Mouse (Mus musculus) CH12.LX (cell line): Measurements from ENCODE around the gene Dlgap1. TPM values are rescaled to one million over a fixed set of nuclear protein-coding genes. Genes with fewer than 3 reads are reported as not detected.

ENCODE experiments used
- DNase-seq: peaks from one replicate; pipeline ENCODE4 v3.0.0-alpha.2; 2013; ENCODE audit errors: extremely low read depth
- H3K27ac ChIP-seq: 2 replicates; pipeline ENCODE4 v1.5.1; 2012; ENCODE audit warnings: low read depth, mild to moderate bottlenecking, control low read depth, moderate library complexity; ENCODE audit not compliant: insufficient read depth
- H3K27me3 ChIP-seq: replicated peaks from 2 replicates; pipeline ENCODE3; 2012; ENCODE audit warnings: inconsistent platforms
- H3K36me3 ChIP-seq, 2 experiments: replicated peaks in 1 of 2; 2 replicates each; pipeline versions ENCODE3 to v1.6.1; 2012; ENCODE audit warnings: inconsistent platforms in 1 of 2, low read length in 1 of 2, mild to moderate bottlenecking in 1 of 2, mixed read lengths in 1 of 2, moderate library complexity in 1 of 2; ENCODE audit not compliant: control insufficient read depth in 1 of 2, insufficient read depth in 1 of 2
- H3K4me1 ChIP-seq, 2 experiments: 2 replicates each; pipeline ENCODE4 v1.6.1; 2012; ENCODE audit warnings: inconsistent platforms in 1 of 2, moderate library complexity in 1 of 2; ENCODE audit not compliant: insufficient read depth in 2 of 2, control insufficient read depth in 1 of 2
- H3K4me2 ChIP-seq: 2 replicates; pipeline ENCODE4 v1.6.1; 2012; ENCODE audit warnings: low read depth, mild to moderate bottlenecking, control low read depth; ENCODE audit not compliant: poor library complexity, insufficient read depth, severe bottlenecking
- H3K4me3 ChIP-seq, 3 experiments: fragments of 150-350 bp in 1 of 3; sonication (generic) in 1 of 3; replicated peaks in 1 of 3; 2 replicates each; pipeline versions ENCODE3 to v1.5.1; 2011 to 2012; ENCODE audit warnings: low read depth in 2 of 3, low read length in 2 of 3, mild to moderate bottlenecking in 2 of 3, moderate library complexity in 2 of 3, control low read depth in 1 of 3, improper control_type of control experiment in 1 of 3, inconsistent platforms in 1 of 3, mixed read lengths in 1 of 3; ENCODE audit not compliant: poor library complexity in 1 of 3
- H3K79me2 ChIP-seq: replicated peaks from 2 replicates; pipeline ENCODE4 v1.6.1; 2012; ENCODE audit warnings: mild to moderate bottlenecking, moderate library complexity; ENCODE audit not compliant: control insufficient read depth, poor library complexity, insufficient read depth, severe bottlenecking; ENCODE audit errors: extremely low read depth
- H3K9ac ChIP-seq: 2 replicates; pipeline ENCODE4 v1.6.1; 2012; ENCODE audit warnings: low read depth, mild to moderate bottlenecking, control low read depth, moderate library complexity; ENCODE audit not compliant: insufficient read depth
- H3K9me3 ChIP-seq: replicated peaks from 2 replicates; pipeline ENCODE3; 2012; ENCODE audit warnings: low read length, inconsistent platforms, mixed read lengths
- BHLHE40 ChIP-seq: IDR thresholded peaks from 2 replicates; pipeline ENCODE4 v1.6.1; 2011; ENCODE audit warnings: mild to moderate bottlenecking, low read depth, low read length, improper control_type of control experiment
- CHD1 ChIP-seq: IDR thresholded peaks from 2 replicates; pipeline ENCODE4 v1.6.1; 2012; ENCODE audit warnings: low read depth, low read length, improper control_type of control experiment, inconsistent platforms
- CHD2 ChIP-seq: IDR thresholded peaks from 2 replicates; pipeline ENCODE4 v1.6.1; 2011; ENCODE audit warnings: low read length, improper control_type of control experiment
- CTCF ChIP-seq, 2 experiments: IDR thresholded peaks in 1 of 2; conservative IDR thresholded peaks in 1 of 2; 2 replicates each; pipeline ENCODE4 v1.5.1; 2011 to 2012; ENCODE audit warnings: low read depth in 2 of 2, low read length in 2 of 2, improper control_type of control experiment in 1 of 2, inconsistent platforms in 1 of 2, mild to moderate bottlenecking in 1 of 2, moderate library complexity in 1 of 2
- E2F4 ChIP-seq: IDR thresholded peaks from 2 replicates; pipeline ENCODE4 v1.6.1; 2011; ENCODE audit warnings: low read depth, low read length, improper control_type of control experiment; ENCODE audit not compliant: insufficient replicate concordance
- ELF1 ChIP-seq: IDR thresholded peaks from 2 replicates; pipeline ENCODE4 v1.6.1; 2014; ENCODE audit warnings: low read depth, mild to moderate bottlenecking, inconsistent platforms, low read length, improper control_type of control experiment
- EP300 ChIP-seq: IDR thresholded peaks from 2 replicates; pipeline ENCODE4 v1.6.1; 2011; ENCODE audit warnings: low read length, improper control_type of control experiment
- ETS1 ChIP-seq: conservative IDR thresholded peaks from 2 replicates; pipeline ENCODE4 v1.6.1; 2012; ENCODE audit warnings: low read depth, mild to moderate bottlenecking, inconsistent platforms, low read length, improper control_type of control experiment, moderate library complexity
- IRF4 ChIP-seq: IDR thresholded peaks from 2 replicates; pipeline ENCODE4 v1.6.1; 2014; ENCODE audit warnings: low read depth, mild to moderate bottlenecking, inconsistent platforms, low read length, improper control_type of control experiment
- JUND ChIP-seq: conservative IDR thresholded peaks from 2 replicates; pipeline ENCODE4 v1.6.1; 2011; ENCODE audit warnings: low read depth, low read length, improper control_type of control experiment
- KAT2A ChIP-seq: IDR thresholded peaks from 2 replicates; pipeline ENCODE4 v1.6.1; 2012; ENCODE audit warnings: low read length, improper control_type of control experiment, inconsistent platforms; ENCODE audit not compliant: insufficient replicate concordance
- MAX ChIP-seq: IDR thresholded peaks from 2 replicates; pipeline ENCODE4 v1.6.1; 2011; ENCODE audit warnings: low read length, improper control_type of control experiment
- MEF2A ChIP-seq: IDR thresholded peaks from 2 replicates; pipeline ENCODE4 v1.6.1; 2014; ENCODE audit warnings: low read depth, mild to moderate bottlenecking, inconsistent platforms, low read length, improper control_type of control experiment, borderline replicate concordance
- NELFE ChIP-seq: IDR thresholded peaks from 2 replicates; pipeline ENCODE4 v1.6.1; 2011; ENCODE audit warnings: low read depth, low read length, improper control_type of control experiment
- NRF1 ChIP-seq: IDR thresholded peaks from 2 replicates; pipeline ENCODE4 v1.6.1; 2014; ENCODE audit warnings: low read depth, mild to moderate bottlenecking, inconsistent platforms, low read length, improper control_type of control experiment, moderate library complexity
- POLR2AphosphoS2 ChIP-seq: IDR thresholded peaks from 2 replicates; pipeline ENCODE4 v1.6.1; 2011; ENCODE audit warnings: low read depth, low read length, improper control_type of control experiment
- TCF12 ChIP-seq: IDR thresholded peaks from 2 replicates; pipeline ENCODE4 v1.6.1; 2014; ENCODE audit warnings: low read depth, mild to moderate bottlenecking, inconsistent platforms, low read length, improper control_type of control experiment
- ZC3H11A ChIP-seq: IDR thresholded peaks from 2 replicates; pipeline ENCODE4 v1.6.1; 2012; ENCODE audit warnings: low read depth, mild to moderate bottlenecking, inconsistent platforms, low read length, improper control_type of control experiment
- ZMIZ1 ChIP-seq: IDR thresholded peaks from 2 replicates; pipeline ENCODE4 v1.6.1; 2012; ENCODE audit warnings: low read depth, mild to moderate bottlenecking, inconsistent platforms, low read length, improper control_type of control experiment
- dilution Hi-C: fragments of 300-500 bp; cut with MboI; formaldehyde crosslinking; loops from 2 replicates; pipeline ENCODE4 v1.14.3; 2020; ENCODE audit warnings: low sequenced_read_pairs; ENCODE audit not compliant: extremely low pct_unique_long_range_greater_than_20kb, extremely low pct_ligation_motif_present
- in situ Hi-C: fragments of 300-500 bp; cut with MboI; formaldehyde crosslinking; loops from 3 replicates; pipeline ENCODE4 v1.14.3; 2019; ENCODE audit warnings: low sequenced_read_pairs, low pct_ligation_motif_present, low pct_unique_long_range_greater_than_20kb, mixed read lengths
- polyA plus RNA-seq: library from polyadenylated mRNA; unstranded; fragments of >175 nt; gene quantifications from 2 replicates; pipeline ENCODE4 v1.2.1, GENCODE M21; 2012; ENCODE audit warnings: low read depth; ENCODE audit not compliant: insufficient read length
- total RNA-seq, 2 experiments: library from RNA; depleted of rRNA; stranded (reverse); fragments of 300-350 nt in 1 of 2; fragments of >200 nt in 1 of 2; gene quantifications; 2 replicates each; pipeline ENCODE4 v1.2.3; 2012 to 2014

Gene Dlgap1
- total and polyA plus RNA-seq, 3 experiments: 0.51 to 2.7 (median 1.2) TPM

DNA sequence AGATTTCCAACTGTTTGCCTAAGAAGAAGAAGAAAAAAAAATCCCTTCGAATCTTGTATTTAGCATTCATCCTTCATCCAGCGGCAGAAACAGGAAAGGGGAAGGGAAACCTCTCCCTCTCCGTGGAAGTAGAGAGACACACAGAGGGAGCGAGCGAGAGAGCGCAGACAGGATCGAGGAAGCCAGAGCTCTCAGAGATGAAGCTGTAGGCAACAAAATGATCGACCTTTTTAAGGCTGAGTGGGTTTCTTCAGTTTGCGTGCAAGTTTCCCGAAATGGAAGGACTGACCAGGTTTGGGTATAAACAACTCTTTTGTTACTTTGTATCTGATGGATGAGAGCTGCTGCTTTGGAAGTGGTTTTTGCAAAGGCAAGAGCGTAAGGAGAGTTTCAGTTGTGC lies 553.1 kb downstream of the Dlgap1 start:
- Histone ChIP-seq H3K27me3 (no peaks in the 10 kb centered on the region), H3K4me1 (peaks cover 3 to 12% of the 10 kb centered on the region in 2 experiments; a peak in 3 of 4 replicates), H3K9me3 (no peaks in the 10 kb centered on the region), H3K36me3 (no peaks in the 10 kb centered on the region), H3K27ac (no peak overlapping the region), H3K9ac (no peak overlapping the region), H3K4me2 (peak overlapping the region; percentile 44), H3K4me3 (no peak overlapping the region), H3K79me2 (no peaks in the 10 kb centered on the region)
- no peak for TF ChIP-seq KAT2A
- TF ChIP-seq ETS1: no peak
- TF ChIP-seq NELFE: no peak
- no peak for TF ChIP-seq TCF12
- no peak for TF ChIP-seq CHD2
- TF ChIP-seq NRF1: no peak
- TF ChIP-seq E2F4: no peak
- no peak for TF ChIP-seq POLR2AphosphoS2
- TF ChIP-seq CTCF (conservative IDR thresholded peaks at IDR 0.05 in 1 of 2, IDR thresholded peaks at IDR 0.05 in 1 of 2; ENCODE audit: low read depth in 2 of 2, low read length in 2 of 2): no peak
- no peak for TF ChIP-seq ELF1
- TF ChIP-seq IRF4: no peak
- no peak for TF ChIP-seq MAX
- TF ChIP-seq ZMIZ1: no peak
- TF ChIP-seq CHD1: no peak
- TF ChIP-seq BHLHE40: no peak
- no peak for TF ChIP-seq ZC3H11A
- dilution Hi-C loops (no loop called here), in situ Hi-C loops (no loop called here)
- DNase-seq: no peak

DNA sequence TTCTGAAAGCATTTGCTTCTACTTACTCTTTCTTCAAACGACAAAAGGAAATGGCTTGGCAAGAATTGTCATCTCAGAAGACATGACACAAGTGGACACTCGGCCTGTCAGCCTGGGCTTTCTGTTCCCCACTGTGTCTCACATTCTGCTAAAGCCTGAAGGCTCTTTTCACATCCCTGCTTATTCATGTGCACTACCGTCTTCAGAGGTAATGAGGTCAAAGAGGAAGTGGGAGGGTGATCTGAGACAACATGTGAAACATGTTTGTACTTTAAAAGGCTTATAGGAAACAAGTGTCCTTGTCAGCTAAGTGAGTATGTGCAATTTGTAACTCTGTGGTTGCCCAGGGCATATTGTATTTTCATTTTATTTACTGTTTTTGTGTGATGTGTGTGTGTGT lies 557.1 kb downstream of the Dlgap1 start:
- Histone ChIP-seq H3K4me3 (no peak overlapping the region), H3K9ac (no peak overlapping the region), H3K4me2 (0 out of 2 replicates have a peak overlapping the region, but pooled peaks have one; percentile 46), H3K79me2 (no peaks in the 10 kb centered on the region), H3K4me1 (peaks cover 3 to 12% of the 10 kb centered on the region in 2 experiments; a peak in 3 of 4 replicates), H3K27ac (no peak overlapping the region), H3K27me3 (no peaks in the 10 kb centered on the region), H3K36me3 (no peaks in the 10 kb centered on the region), H3K9me3 (no peaks in the 10 kb centered on the region)
- TF ChIP-seq MEF2A (no peak), IRF4 (peak; percentile 63; the same call in 1 of the 2 replicates), ELF1 (0 out of 2 replicates have a peak, but pooled peaks have one; percentile 14), EP300 (0 out of 2 replicates have a peak, but pooled peaks have one; percentile 28), JUND (no peak)
- in situ Hi-C loops (loop anchor here (25.0 kb wide), 1 partner anchor 161 kb away; no protein-coding TSS in a partner anchor), dilution Hi-C loops (no loop called here)
- peak; percentile 42 for DNase-seq
